ENCODE assay signal across 22 mouse cellular contexts in the genomic region with DNA sequence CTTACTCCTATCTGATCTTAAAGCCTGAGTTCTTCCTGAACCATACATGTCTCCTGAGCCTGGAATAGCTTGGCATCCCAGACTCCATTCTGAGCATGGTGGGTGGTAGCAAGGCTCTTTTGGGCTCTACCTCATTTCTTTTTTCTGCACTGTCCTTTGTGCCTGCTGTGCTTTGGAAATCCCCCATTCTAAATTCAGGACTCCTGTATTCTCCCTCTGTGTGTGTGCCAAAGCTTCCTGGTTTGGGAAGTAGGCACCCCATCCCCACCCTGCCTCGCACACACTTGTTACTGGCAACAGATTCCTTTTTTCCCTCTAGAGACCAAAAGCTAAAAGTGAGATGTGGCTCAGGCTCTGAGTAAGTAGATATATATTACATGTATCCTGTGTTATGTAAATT.
DNase-seq lines count a peak whose midpoint lies in the region; ATAC-seq and TF ChIP-seq lines count a peak whose summit lies in the region.
"Had no signal": no experiment of that assay in that cellular context is flagged by ENCODE, and none has a peak within 500 bp of the region (broad histone marks: within the 10 kb centered on the region; RNA-seq: fewer than 3 reads in every experiment).

No protein-coding gene starts in this region.

- 29% methylated on average over 1 of the region's 1 CpGs for WGBS in forebrain, embryonic 13.5 days
- WGBS in forebrain, embryonic 11.5 days, result 41% methylated on average over 1 of the region's 1 CpGs
- WGBS in limb, embryonic 10.5 days, result 86% methylated on average over 1 of the region's 1 CpGs
- WGBS in stomach, postnatal 0 days, result 78% methylated on average over 1 of the region's 1 CpGs

- no peaks in the 10 kb centered on the region for H3K27me3 ChIP-seq in forebrain, embryonic 13.5 days
- H3K27me3 ChIP-seq in forebrain, embryonic 11.5 days (ENCODE audit: control insufficient read depth, insufficient read depth, low read length), result no peaks in the 10 kb centered on the region
- no peaks in the 10 kb centered on the region for H3K27me3 ChIP-seq in limb, embryonic 10.5 days (ENCODE audit: low read depth, poor library complexity, severe bottlenecking)
- H3K27me3 ChIP-seq in stomach, postnatal 0 days (ENCODE audit: control insufficient read depth, insufficient read depth, low read length), result no peaks in the 10 kb centered on the region
- H3K27me3 ChIP-seq: embryonic facial prominence, embryonic 12.5 days; hindbrain, embryonic 15.5 days; intestine, embryonic 15.5 days; limb, embryonic 13.5 days; liver, embryonic 13.5 days; lung, embryonic 15.5 days had no signal

- no peak for TF ChIP-seq CTCF in stomach, postnatal 0 days (IDR thresholded peaks at IDR 0.05; ENCODE audit: low read depth)

- no peak overlapping the region for H3K4me3 ChIP-seq in forebrain, embryonic 13.5 days
- H3K4me3 ChIP-seq in forebrain, embryonic 11.5 days (ENCODE audit: low read depth, low read length), result no peak overlapping the region
- no peak overlapping the region for H3K4me3 ChIP-seq in limb, embryonic 10.5 days
- no peak overlapping the region for H3K4me3 ChIP-seq in stomach, postnatal 0 days (ENCODE audit: low read depth, low read length)
- H3K4me3 ChIP-seq: embryonic facial prominence, embryonic 12.5 days; erythroblast, embryonic 14.5 days; hindbrain, embryonic 15.5 days; intestine, embryonic 15.5 days; limb, embryonic 13.5 days; liver, embryonic 13.5 days; lung, embryonic 15.5 days had no signal

- H3K4me1 ChIP-seq in forebrain, embryonic 13.5 days, result peaks cover 7% of the 10 kb centered on the region; the same call in 1 of the 2 replicates
- no peaks in the 10 kb centered on the region for H3K4me1 ChIP-seq in forebrain, embryonic 11.5 days (replicated peaks; ENCODE audit: control insufficient read depth, insufficient read depth, low read length)
- no peaks in the 10 kb centered on the region for H3K4me1 ChIP-seq in limb, embryonic 10.5 days
- H3K4me1 ChIP-seq in stomach, postnatal 0 days (replicated peaks; ENCODE audit: control insufficient read depth, insufficient read depth), result no peaks in the 10 kb centered on the region
- H3K4me1 ChIP-seq: embryonic facial prominence, embryonic 12.5 days; hindbrain, embryonic 15.5 days; intestine, embryonic 15.5 days; limb, embryonic 13.5 days; liver, embryonic 13.5 days; lung, embryonic 15.5 days had no signal

- no peak for DNase-seq in forebrain, embryonic 11.5 days (ENCODE audit: low spot score)
- DNase-seq in right cerebral cortex, adult 18-20 months, result peak; percentile 68
- DNase-seq in right cerebral cortex, postnatal 4 days, result no peak
- peak; percentile 37 to 59 for DNase-seq in right cerebral cortex, adult 2 months (ENCODE audit: low spot score in 2 of 2)
- no peak for DNase-seq in limb, embryonic 10.5 days (ENCODE audit: low spot score)
- DNase-seq in thymus, postnatal 14 days, result no peak
- DNase-seq in stomach, postnatal 0 days (ENCODE audit: low spot score), result no peak
- DNase-seq: adrenal gland, adult 2 months; cerebellum, adult 9-10 months; heart, postnatal 36 days; kidney, adult 9 months; kidney, postnatal 25 days; liver, embryonic 13.5 days; lung, postnatal 4 days; thymus, postnatal 25 days had no signal

- no peaks in the 10 kb centered on the region for H3K9me3 ChIP-seq in forebrain, embryonic 13.5 days (replicated peaks)
- H3K9me3 ChIP-seq in forebrain, embryonic 11.5 days (ENCODE audit: control insufficient read depth, low read length), result no peaks in the 10 kb centered on the region
- H3K9me3 ChIP-seq in limb, embryonic 10.5 days (replicated peaks), result no peaks in the 10 kb centered on the region
- H3K9me3 ChIP-seq in stomach, postnatal 0 days (ENCODE audit: control insufficient read depth, low read length), result no peaks in the 10 kb centered on the region
- H3K9me3 ChIP-seq: embryonic facial prominence, embryonic 12.5 days; hindbrain, embryonic 15.5 days; intestine, embryonic 15.5 days; limb, embryonic 13.5 days; liver, embryonic 13.5 days; lung, embryonic 15.5 days had no signal

- no peak for TF ChIP-seq EP300 in stomach, postnatal 0 days (optimal IDR thresholded peaks at IDR 0.05)

- ATAC-seq in forebrain, embryonic 13.5 days, result 0 out of 2 replicates have a peak, but pooled peaks have one; percentile 27
- ATAC-seq in forebrain, embryonic 11.5 days (replicated peaks; ENCODE audit: low FRiP score), result no peak
- ATAC-seq in stomach, postnatal 0 days (ENCODE audit: low FRiP score, low TSS enrichment), result no peak
- ATAC-seq: intestine, embryonic 15.5 days had no signal

- peak overlapping the region; percentile 10; the same call in 1 of the 2 replicates for H3K27ac ChIP-seq in forebrain, embryonic 13.5 days
- no peak overlapping the region for H3K27ac ChIP-seq in forebrain, embryonic 11.5 days (ENCODE audit: low read depth, low read length)
- no peak overlapping the region for H3K27ac ChIP-seq in limb, embryonic 10.5 days
- H3K27ac ChIP-seq in stomach, postnatal 0 days (replicated peaks), result no peak overlapping the region
- H3K27ac ChIP-seq: embryonic facial prominence, embryonic 12.5 days; hindbrain, embryonic 15.5 days; intestine, embryonic 15.5 days; limb, embryonic 13.5 days; liver, embryonic 13.5 days; lung, embryonic 15.5 days had no signal

- no peak overlapping the region for H3K9ac ChIP-seq in forebrain, embryonic 13.5 days
- no peak overlapping the region for H3K9ac ChIP-seq in forebrain, embryonic 11.5 days (ENCODE audit: low read length)
- H3K9ac ChIP-seq in stomach, postnatal 0 days (ENCODE audit: low read length), result no peak overlapping the region
- H3K9ac ChIP-seq: embryonic facial prominence, embryonic 12.5 days; hindbrain, embryonic 15.5 days; intestine, embryonic 15.5 days; limb, embryonic 13.5 days; liver, embryonic 13.5 days; lung, embryonic 15.5 days had no signal

- H3K36me3 ChIP-seq in forebrain, embryonic 13.5 days (ENCODE audit: poor library complexity, severe bottlenecking), result no peaks in the 10 kb centered on the region
- no peaks in the 10 kb centered on the region for H3K36me3 ChIP-seq in forebrain, embryonic 11.5 days (ENCODE audit: control insufficient read depth, insufficient read depth, low read length)
- no peaks in the 10 kb centered on the region for H3K36me3 ChIP-seq in limb, embryonic 10.5 days
- H3K36me3 ChIP-seq in stomach, postnatal 0 days (ENCODE audit: control insufficient read depth, insufficient read depth, low read length), result no peaks in the 10 kb centered on the region
- H3K36me3 ChIP-seq: embryonic facial prominence, embryonic 12.5 days; hindbrain, embryonic 15.5 days; intestine, embryonic 15.5 days; limb, embryonic 13.5 days; liver, embryonic 13.5 days; lung, embryonic 15.5 days had no signal

- no peak overlapping the region for H3K4me2 ChIP-seq in forebrain, embryonic 13.5 days
- no peak overlapping the region for H3K4me2 ChIP-seq in forebrain, embryonic 11.5 days (ENCODE audit: low read depth, low read length, severe bottlenecking)
- no peak overlapping the region for H3K4me2 ChIP-seq in stomach, postnatal 0 days (replicated peaks; ENCODE audit: low read depth)
- H3K4me2 ChIP-seq: embryonic facial prominence, embryonic 12.5 days; hindbrain, embryonic 15.5 days; intestine, embryonic 15.5 days; limb, embryonic 13.5 days; liver, embryonic 13.5 days; lung, embryonic 15.5 days had no signal

Comparison
In these comparisons a context has a peak if more than half of its experiments do, and no peak if none do; other contexts are left out.
1. DNase-seq: peak in right cerebral cortex, adult 18-20 months (single experiment) and right cerebral cortex, adult 2 months (2 of 2); none in forebrain, embryonic 11.5 days (single experiment), right cerebral cortex, postnatal 4 days (single experiment), limb, embryonic 10.5 days (single experiment), thymus, postnatal 14 days (single experiment) and stomach, postnatal 0 days (single experiment).